Mouse (Mus musculus): ENCODE results near the gene Cct8l1. TPM values are rescaled to one million over a fixed set of nuclear protein-coding genes. Genes with fewer than 3 reads are reported as not detected.
A peak's percentile ranks its signal among the peaks of the same experiment; 100 is the strongest.

Gene Cct8l1
- polyA plus RNA-seq, 1 experiment, result 0.08 TPM

DNA sequence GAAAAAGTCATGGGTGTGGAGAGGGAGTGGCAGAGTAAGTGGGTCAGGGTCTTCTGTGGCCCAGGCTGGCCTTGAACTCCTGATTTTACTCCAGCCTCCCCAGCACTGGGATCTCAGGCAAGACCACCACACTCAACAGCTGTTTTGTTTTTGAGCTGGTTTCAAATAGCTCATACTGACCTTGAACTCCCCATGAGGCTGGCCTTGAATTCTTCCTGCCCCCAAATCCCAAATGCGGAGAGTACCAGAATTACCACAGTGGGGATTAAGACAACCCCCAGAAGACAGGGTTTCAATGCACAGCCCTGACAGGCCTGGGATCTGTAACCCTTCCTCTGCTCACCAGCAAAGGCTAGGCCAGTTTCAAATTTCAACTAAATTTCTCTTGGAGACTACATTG is 12.1 kb downstream of the Cct8l1 start:
- no peaks in the 10 kb centered on the region for H3K36me3 ChIP-seq (ENCODE audit: control insufficient read depth, insufficient read depth, low read length)
- no peak for TF ChIP-seq CTCF (IDR thresholded peaks at IDR 0.05; ENCODE audit: borderline replicate concordance, control insufficient read depth, extremely low read depth, insufficient read depth, low read length, poor library complexity)
- no peak for TF ChIP-seq POLR2A (IDR thresholded peaks at IDR 0.05; ENCODE audit: control insufficient read depth, extremely low read depth, insufficient read depth, low read length, poor library complexity)
- 97% methylated on average over 1 of the region's 1 CpGs for WGBS
- DNase-seq, result no peak
- no peak overlapping the region for H3K27ac ChIP-seq (ENCODE audit: control insufficient read depth, insufficient read depth, low read length)
- no peaks in the 10 kb centered on the region for H3K27me3 ChIP-seq (ENCODE audit: control insufficient read depth, insufficient read depth, low read length)
- no peak overlapping the region for H3K4me3 ChIP-seq (ENCODE audit: control insufficient read depth, insufficient read depth, low read length)
- H3K4me1 ChIP-seq (replicated peaks; ENCODE audit: control insufficient read depth, insufficient read depth, low read length), result peaks cover 19% of the 10 kb centered on the region

GRCm38 (mm10) chr5:25528851-25529528 is 13.1 kb downstream of the Cct8l1 start:
- WGBS, result 8% methylated on average over 22 of the region's 22 CpGs
- DNase-seq, result peak; percentile 28
- H3K4me3 ChIP-seq (ENCODE audit: control insufficient read depth, insufficient read depth, low read length), result peak overlapping the region; percentile 65
- H3K4me1 ChIP-seq (replicated peaks; ENCODE audit: control insufficient read depth, insufficient read depth, low read length), result peaks cover 19% of the 10 kb centered on the region
- no peak for TF ChIP-seq CTCF (IDR thresholded peaks at IDR 0.05; ENCODE audit: borderline replicate concordance, control insufficient read depth, extremely low read depth, insufficient read depth, low read length, poor library complexity)
- no peak for TF ChIP-seq POLR2A (IDR thresholded peaks at IDR 0.05; ENCODE audit: control insufficient read depth, extremely low read depth, insufficient read depth, low read length, poor library complexity)
- H3K27me3 ChIP-seq (ENCODE audit: control insufficient read depth, insufficient read depth, low read length), result no peaks in the 10 kb centered on the region
- H3K27ac ChIP-seq (ENCODE audit: control insufficient read depth, insufficient read depth, low read length), result peak overlapping the region; percentile 45; the same call in 1 of the 2 replicates
- no peaks in the 10 kb centered on the region for H3K36me3 ChIP-seq (ENCODE audit: control insufficient read depth, insufficient read depth, low read length)

DNA sequence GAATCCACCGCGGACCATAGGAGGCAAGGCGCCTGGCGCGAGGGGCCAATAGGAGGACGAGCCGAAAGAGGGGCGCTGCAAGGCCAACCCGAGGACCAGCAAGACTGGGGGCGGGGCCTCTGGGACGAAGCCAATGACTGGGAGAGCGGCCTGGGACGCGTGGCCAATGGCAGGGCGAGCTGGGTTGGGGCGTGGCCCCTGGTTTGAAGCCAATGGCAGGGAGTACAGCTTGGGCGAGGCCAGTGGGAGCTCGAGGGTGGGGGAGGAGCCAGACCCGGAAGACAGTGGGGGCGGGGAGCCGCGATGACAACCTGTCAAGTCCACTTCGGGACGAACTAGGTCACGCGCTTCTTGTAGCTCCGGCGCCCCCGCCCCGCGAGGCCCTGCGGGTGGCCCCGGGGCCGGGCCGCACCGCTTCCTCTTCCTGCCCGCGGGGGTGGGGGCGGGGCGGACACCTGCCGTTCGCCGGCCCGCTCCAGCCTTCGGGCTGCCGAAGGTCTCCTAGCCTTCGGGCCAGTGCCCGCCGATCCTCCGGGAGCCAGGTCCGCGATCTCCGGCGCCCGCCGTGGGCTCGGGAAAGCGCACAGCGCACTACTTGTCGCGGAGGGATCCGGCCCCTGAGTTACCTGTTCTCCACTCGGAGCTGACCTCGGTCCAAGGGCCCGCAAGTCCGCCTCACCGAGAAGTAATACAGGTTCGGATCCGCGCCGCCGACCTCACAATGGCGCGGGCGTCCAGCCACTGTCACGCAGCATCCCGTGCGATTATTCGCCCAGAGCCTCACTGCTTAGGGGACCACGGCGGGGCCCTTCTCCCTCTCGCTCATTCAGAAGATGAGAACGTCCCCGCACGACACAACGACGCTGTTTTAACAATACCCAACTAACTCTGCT is 13.9 kb downstream of the Cct8l1 start:
- TF ChIP-seq CTCF (IDR thresholded peaks at IDR 0.05; ENCODE audit: borderline replicate concordance, control insufficient read depth, extremely low read depth, insufficient read depth, low read length, poor library complexity) (0 out of 2 replicates have a peak, but pooled peaks have one; percentile 16), POLR2A (IDR thresholded peaks at IDR 0.05; ENCODE audit: control insufficient read depth, extremely low read depth, insufficient read depth, low read length, poor library complexity) (peak; percentile 51)
- WGBS, result under 1% methylated on average over 85 of the region's 87 CpGs
- Histone ChIP-seq H3K27ac (ENCODE audit: control insufficient read depth, insufficient read depth, low read length) (peak overlapping the region; percentile 69), H3K36me3 (ENCODE audit: control insufficient read depth, insufficient read depth, low read length) (no peaks in the 10 kb centered on the region), H3K4me3 (ENCODE audit: control insufficient read depth, insufficient read depth, low read length) (peak overlapping the region; percentile 77), H3K27me3 (ENCODE audit: control insufficient read depth, insufficient read depth, low read length) (no peaks in the 10 kb centered on the region), H3K4me1 (replicated peaks; ENCODE audit: control insufficient read depth, insufficient read depth, low read length) (peaks cover 19% of the 10 kb centered on the region)
- peak; percentile 99 for DNase-seq

DNA sequence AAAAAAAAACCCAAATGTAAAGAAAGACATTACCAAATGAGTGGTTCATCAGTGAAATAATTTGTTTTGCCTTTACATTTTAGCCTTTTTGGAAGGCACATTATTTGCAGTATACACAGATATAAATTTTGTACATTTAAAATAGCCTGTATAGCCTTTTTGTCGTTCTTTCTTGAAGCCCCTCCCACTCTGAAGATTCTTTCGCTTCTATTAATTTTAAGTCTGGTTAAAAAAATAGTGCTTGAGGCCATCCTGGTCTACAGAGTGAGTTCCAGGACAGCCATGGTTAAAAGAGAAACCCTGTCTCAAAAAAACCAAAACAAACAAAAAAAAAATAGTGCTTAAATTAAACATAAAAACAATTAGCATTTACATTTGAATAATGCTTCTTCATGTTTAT is 14.8 kb downstream of the Cct8l1 start:
- Histone ChIP-seq H3K4me1 (replicated peaks; ENCODE audit: control insufficient read depth, insufficient read depth, low read length) (peaks cover 19% of the 10 kb centered on the region), H3K4me3 (ENCODE audit: control insufficient read depth, insufficient read depth, low read length) (no peak overlapping the region), H3K27me3 (ENCODE audit: control insufficient read depth, insufficient read depth, low read length) (no peaks in the 10 kb centered on the region), H3K36me3 (ENCODE audit: control insufficient read depth, insufficient read depth, low read length) (no peaks in the 10 kb centered on the region), H3K27ac (ENCODE audit: control insufficient read depth, insufficient read depth, low read length) (no peak overlapping the region)
- DNase-seq, result no peak
- WGBS, result 7% methylated on average over 2 of the region's 2 CpGs
- no peak for TF ChIP-seq CTCF (IDR thresholded peaks at IDR 0.05; ENCODE audit: borderline replicate concordance, control insufficient read depth, extremely low read depth, insufficient read depth, low read length, poor library complexity)
- TF ChIP-seq POLR2A (IDR thresholded peaks at IDR 0.05; ENCODE audit: control insufficient read depth, extremely low read depth, insufficient read depth, low read length, poor library complexity), result no peak

- TF ChIP-seq CTCF (IDR thresholded peaks at IDR 0.05; ENCODE audit: borderline replicate concordance, control insufficient read depth, extremely low read depth, insufficient read depth, low read length, poor library complexity) (no peak), POLR2A (IDR thresholded peaks at IDR 0.05; ENCODE audit: control insufficient read depth, extremely low read depth, insufficient read depth, low read length, poor library complexity) (no peak)
- H3K27me3 ChIP-seq (ENCODE audit: control insufficient read depth, insufficient read depth, low read length), result no peaks in the 10 kb centered on the region
- H3K4me3 ChIP-seq (ENCODE audit: control insufficient read depth, insufficient read depth, low read length), result no peak overlapping the region
- peaks cover 11% of the 10 kb centered on the region for H3K4me1 ChIP-seq (replicated peaks; ENCODE audit: control insufficient read depth, insufficient read depth, low read length)
- WGBS, result 90% methylated on average over 17 of the region's 18 CpGs
- DNase-seq, result peak; percentile 8
- no peaks in the 10 kb centered on the region for H3K36me3 ChIP-seq (ENCODE audit: control insufficient read depth, insufficient read depth, low read length)
- no peak overlapping the region for H3K27ac ChIP-seq (ENCODE audit: control insufficient read depth, insufficient read depth, low read length)
Observed at GRCm38 (mm10) chr5:25532256-25533147, 16.6 kb downstream of the Cct8l1 start.

- H3K27me3 ChIP-seq (ENCODE audit: control insufficient read depth, insufficient read depth, low read length), result no peaks in the 10 kb centered on the region
- H3K4me3 ChIP-seq (ENCODE audit: control insufficient read depth, insufficient read depth, low read length), result no peak overlapping the region
- no peak for DNase-seq
- peaks cover 5% of the 10 kb centered on the region for H3K4me1 ChIP-seq (replicated peaks; ENCODE audit: control insufficient read depth, insufficient read depth, low read length)
- H3K27ac ChIP-seq (ENCODE audit: control insufficient read depth, insufficient read depth, low read length), result no peak overlapping the region
- no peaks in the 10 kb centered on the region for H3K36me3 ChIP-seq (ENCODE audit: control insufficient read depth, insufficient read depth, low read length)
- WGBS, result 90% methylated on average over 5 of the region's 5 CpGs
- TF ChIP-seq POLR2A (IDR thresholded peaks at IDR 0.05; ENCODE audit: control insufficient read depth, extremely low read depth, insufficient read depth, low read length, poor library complexity) (no peak), CTCF (IDR thresholded peaks at IDR 0.05; ENCODE audit: borderline replicate concordance, control insufficient read depth, extremely low read depth, insufficient read depth, low read length, poor library complexity) (no peak)
Observed at GRCm38 (mm10) chr5:25533298-25533697, 17.4 kb downstream of the Cct8l1 start.
